Mouse (Mus musculus): ENCODE data around the gene Dcaf8.
"Not testable (repeated sequence)": the region's sequence is repeated elsewhere in the genome, so short reads cannot be mapped to it uniquely, and the experiment has no call there.

Gene Dcaf8

DNA sequence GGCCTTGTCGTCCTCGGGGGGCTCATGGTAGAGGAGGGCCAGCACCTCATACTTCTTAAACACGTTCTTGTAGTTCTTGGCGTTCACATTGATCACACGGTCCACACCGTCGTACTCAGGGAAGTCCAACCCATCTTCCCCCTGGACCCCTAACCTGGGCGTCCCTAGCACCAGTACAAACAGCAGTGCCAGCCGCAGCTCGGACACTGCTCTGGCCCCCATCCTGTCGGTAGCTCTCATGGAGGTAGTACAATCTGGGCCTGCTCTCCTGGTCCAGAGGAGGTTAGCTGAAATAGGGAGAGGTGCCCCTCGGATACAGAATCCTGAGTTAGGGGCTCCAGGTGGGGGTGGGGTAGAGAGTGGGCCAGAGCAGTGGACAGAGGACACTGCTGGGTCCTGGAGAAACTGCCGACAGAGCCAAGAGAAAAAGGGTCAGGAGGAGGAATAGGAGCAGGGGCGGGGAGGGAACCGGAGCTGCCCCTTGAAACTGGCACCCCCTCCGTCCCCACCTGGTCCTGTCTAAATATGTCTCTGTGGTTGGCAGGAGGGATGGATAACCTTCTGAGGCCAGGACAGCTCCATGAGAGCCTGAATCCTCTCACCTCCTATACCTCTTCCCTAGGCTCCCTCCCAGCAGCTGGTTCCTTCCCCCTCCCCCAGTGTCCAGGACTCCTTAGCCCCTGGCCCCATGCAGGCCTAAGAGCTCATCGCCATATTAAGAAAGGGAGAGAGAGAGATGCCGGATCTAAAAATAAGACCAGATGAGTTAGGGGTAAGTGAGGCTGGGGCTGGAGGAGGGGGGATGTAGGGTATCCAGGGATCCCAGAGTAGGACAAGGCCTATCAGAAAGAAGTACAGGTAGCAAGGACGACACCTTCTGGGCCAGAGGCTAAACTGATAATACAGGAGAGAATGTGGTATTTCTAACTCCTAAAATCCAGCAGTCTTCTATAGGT, 71.8 kb downstream of the Dcaf8 start, which contains the start of gene Casq1:
Gene Casq1, minus strand, starts transcription at position 418 of the 956 bp plus-strand sequence.
- no peak for DNase-seq (ENCODE audit: low read depth)

GRCm38 (mm10) chr1:172220414-172220813, 72.5 kb downstream of the Dcaf8 start:
- DNase-seq (ENCODE audit: low read depth), result no peak

- no peak for DNase-seq (ENCODE audit: low read depth)
Measured at GRCm38 (mm10) chr1:172221297-172222063, 73.6 kb downstream of the Dcaf8 start.

DNA sequence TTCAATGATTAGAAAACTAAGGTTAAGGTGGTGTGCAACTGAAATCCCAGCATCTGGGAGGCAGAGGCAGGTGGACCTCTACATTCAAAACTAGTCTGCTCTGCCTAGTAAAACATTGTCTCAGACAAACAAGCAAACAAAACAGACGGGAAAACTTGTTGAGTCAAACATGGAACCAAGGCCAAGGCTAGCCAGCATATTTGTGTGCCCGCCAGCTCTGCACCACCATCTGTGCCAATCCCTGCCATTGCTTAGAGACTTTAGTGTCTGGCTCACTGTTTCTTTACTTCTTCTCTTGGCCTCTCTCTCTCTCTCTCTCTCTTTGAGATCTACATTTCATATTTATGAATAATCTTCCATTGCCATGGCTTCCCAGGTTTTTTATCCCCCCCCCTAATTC, 80.3 kb downstream of the Dcaf8 start:
- DNase-seq (ENCODE audit: low read depth), result no peak

- DNase-seq (ENCODE audit: low read depth), result peak; percentile 71
Measured at GRCm38 (mm10) chr1:172229215-172229614, 81.3 kb downstream of the Dcaf8 start.

- no peak for DNase-seq (ENCODE audit: low read depth)
Measured at GRCm38 (mm10) chr1:172240945-172241708, 93.2 kb downstream of the Dcaf8 start.

GRCm38 (mm10) chr1:172242401-172242800, 94.5 kb downstream of the Dcaf8 start:
- DNase-seq (ENCODE audit: low read depth), result peak; percentile 86

GRCm38 (mm10) chr1:172243547-172244205, 95.8 kb downstream of the Dcaf8 start:
- no peak for DNase-seq (ENCODE audit: low read depth)

DNA sequence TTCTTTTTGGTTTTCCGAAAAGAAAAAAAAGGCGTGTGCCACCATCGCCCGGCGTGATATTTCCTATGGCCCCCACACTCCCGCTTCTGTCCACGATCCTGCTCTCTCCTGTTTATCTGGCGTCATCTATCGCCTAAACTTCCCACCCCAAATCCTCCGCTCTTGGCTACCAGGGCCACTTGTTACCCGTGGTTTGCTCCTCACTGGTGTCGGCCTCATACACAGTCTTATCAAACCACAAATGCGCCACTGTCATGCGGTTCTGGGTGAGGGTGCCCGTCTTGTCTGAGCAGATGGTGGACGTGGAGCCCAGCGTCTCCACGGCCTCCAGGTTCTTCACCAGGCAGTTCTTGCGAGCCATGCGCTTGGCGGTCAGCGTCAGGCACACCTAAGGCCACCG, 96.8 kb downstream of the Dcaf8 start:
- not testable (repeated sequence) for DNase-seq (ENCODE audit: low read depth)

Data from fibroblast of lung, adult 2 months (primary cell).